Mouse (Mus musculus): ENCODE data around the gene Zfp503. TPM values are rescaled to one million over a fixed set of nuclear protein-coding genes. Genes with fewer than 3 reads are reported as not detected.

Zfp503 gene
- total and polyA plus RNA-seq, 3 experiments, result not detected

DNA sequence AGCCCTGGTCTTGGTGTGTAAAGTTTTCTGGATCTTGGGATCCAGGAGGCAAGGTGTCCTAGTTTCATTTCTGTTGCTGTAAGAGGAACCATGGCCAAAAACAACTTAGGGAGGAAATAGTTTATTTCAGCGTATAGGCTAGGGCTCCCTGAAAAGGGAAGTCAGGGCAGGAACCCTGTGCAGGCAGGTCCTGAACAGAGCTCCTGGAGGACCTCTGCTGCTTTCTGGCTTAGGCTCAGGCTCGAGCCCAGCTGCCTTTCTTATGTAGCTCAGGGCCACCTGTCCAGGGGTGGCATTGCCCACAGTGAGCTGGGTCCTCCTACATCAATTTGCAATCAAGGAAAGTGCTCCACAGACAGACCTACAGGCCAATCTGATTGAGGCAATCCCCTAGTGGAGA is 47.8 kb downstream of the Zfp503 start:
- H3K27ac ChIP-seq (ENCODE audit: insufficient read depth, low read depth), result no peak overlapping the region
- no peak for DNase-seq (ENCODE audit: extremely low read depth)
- no peaks in the 10 kb centered on the region for H3K36me3 ChIP-seq (replicated peaks in 1 of 2; ENCODE audit: control insufficient read depth in 1 of 2, insufficient read depth in 1 of 2, low read length in 1 of 2)
- no peak overlapping the region for H3K4me2 ChIP-seq (ENCODE audit: insufficient read depth, low read depth, poor library complexity, severe bottlenecking)
- H3K27me3 ChIP-seq (replicated peaks), result peaks cover 2% of the 10 kb centered on the region
- no peaks in the 10 kb centered on the region for H3K4me1 ChIP-seq (ENCODE audit: control insufficient read depth in 1 of 2, insufficient read depth in 2 of 2)
- TF ChIP-seq ETS1 (conservative IDR thresholded peaks at IDR 0.05; ENCODE audit: low read depth, low read length), result no peak
- no peaks in the 10 kb centered on the region for H3K9me3 ChIP-seq (replicated peaks; ENCODE audit: low read length)
- H3K4me3 ChIP-seq (replicated peaks in 1 of 3; ENCODE audit: low read depth in 2 of 3, low read length in 2 of 3, poor library complexity in 1 of 3), result no peak overlapping the region
- in situ Hi-C loops (cut with MboI; ENCODE audit: low pct_ligation_motif_present, low pct_unique_long_range_greater_than_20kb, low sequenced_read_pairs), result no loop called here
- dilution Hi-C loops (cut with MboI; ENCODE audit: extremely low pct_ligation_motif_present, extremely low pct_unique_long_range_greater_than_20kb, low sequenced_read_pairs), result no loop called here
- H3K79me2 ChIP-seq (replicated peaks; ENCODE audit: control insufficient read depth, extremely low read depth, insufficient read depth, poor library complexity, severe bottlenecking), result no peaks in the 10 kb centered on the region
- no peak overlapping the region for H3K9ac ChIP-seq (ENCODE audit: insufficient read depth, low read depth)

GRCm38 (mm10) chr14:21937116-21937515 is 52.3 kb downstream of the Zfp503 start:
- Histone ChIP-seq H3K27me3 (replicated peaks) (peaks cover 2% of the 10 kb centered on the region), H3K4me1 (ENCODE audit: control insufficient read depth in 1 of 2, insufficient read depth in 2 of 2) (no peaks in the 10 kb centered on the region), H3K4me3 (replicated peaks in 1 of 3; ENCODE audit: low read depth in 2 of 3, low read length in 2 of 3, poor library complexity in 1 of 3) (no peak overlapping the region), H3K27ac (ENCODE audit: insufficient read depth, low read depth) (no peak overlapping the region), H3K9ac (ENCODE audit: insufficient read depth, low read depth) (no peak overlapping the region), H3K9me3 (replicated peaks; ENCODE audit: low read length) (no peaks in the 10 kb centered on the region), H3K4me2 (ENCODE audit: insufficient read depth, low read depth, poor library complexity, severe bottlenecking) (no peak overlapping the region), H3K79me2 (replicated peaks; ENCODE audit: control insufficient read depth, extremely low read depth, insufficient read depth, poor library complexity, severe bottlenecking) (no peaks in the 10 kb centered on the region), H3K36me3 (replicated peaks in 1 of 2; ENCODE audit: control insufficient read depth in 1 of 2, insufficient read depth in 1 of 2, low read length in 1 of 2) (no peaks in the 10 kb centered on the region)
- no peak for DNase-seq (ENCODE audit: extremely low read depth)
- in situ Hi-C loops (cut with MboI; ENCODE audit: low pct_ligation_motif_present, low pct_unique_long_range_greater_than_20kb, low sequenced_read_pairs), result no loop called here
- TF ChIP-seq NELFE (IDR thresholded peaks at IDR 0.05; ENCODE audit: low read depth, low read length), result no peak
- TF ChIP-seq RAD21 (IDR thresholded peaks at IDR 0.05; ENCODE audit: low read depth, low read length), result no peak
- no peak for TF ChIP-seq ZC3H11A (IDR thresholded peaks at IDR 0.05; ENCODE audit: low read depth, low read length)
- TF ChIP-seq PAX5 (IDR thresholded peaks at IDR 0.05; ENCODE audit: low read length), result no peak
- no peak for TF ChIP-seq CTCF (conservative IDR thresholded peaks at IDR 0.05 in 1 of 2, IDR thresholded peaks at IDR 0.05 in 1 of 2; ENCODE audit: low read depth in 2 of 2, low read length in 2 of 2)
- TF ChIP-seq ELF1 (IDR thresholded peaks at IDR 0.05; ENCODE audit: low read depth, low read length), result no peak
- TF ChIP-seq MAFK (IDR thresholded peaks at IDR 0.05; ENCODE audit: insufficient replicate concordance, low read length), result no peak
- no peak for TF ChIP-seq TBP (conservative IDR thresholded peaks at IDR 0.05; ENCODE audit: low read depth, low read length)
- no peak for TF ChIP-seq CHD2 (IDR thresholded peaks at IDR 0.05; ENCODE audit: low read length)
- TF ChIP-seq HCFC1 (IDR thresholded peaks at IDR 0.05; ENCODE audit: low read depth, low read length), result no peak
- no peak for TF ChIP-seq SIN3A (IDR thresholded peaks at IDR 0.05; ENCODE audit: low read length)
- TF ChIP-seq MAZ (IDR thresholded peaks at IDR 0.05; ENCODE audit: low read depth, low read length), result no peak
- TF ChIP-seq MYC (IDR thresholded peaks at IDR 0.05; ENCODE audit: low read depth, low read length), result no peak
- no peak for TF ChIP-seq RCOR1 (conservative IDR thresholded peaks at IDR 0.05; ENCODE audit: low read depth, low read length)
- TF ChIP-seq ETS1 (conservative IDR thresholded peaks at IDR 0.05; ENCODE audit: low read depth, low read length), result no peak
- dilution Hi-C loops (cut with MboI; ENCODE audit: extremely low pct_ligation_motif_present, extremely low pct_unique_long_range_greater_than_20kb, low sequenced_read_pairs), result no loop called here
